Mouse (Mus musculus): ENCODE data around the gene Lrrc27.

- no peak for TF ChIP-seq POLR2A (IDR thresholded peaks at IDR 0.05; ENCODE audit: borderline replicate concordance, insufficient read depth, low read length)
- no peak for TF ChIP-seq CTCF (IDR thresholded peaks at IDR 0.05; ENCODE audit: borderline replicate concordance, insufficient read depth, low read depth, low read length)
Measured at GRCm38 (mm10) chr7:139197022-139197421, 15.8 kb upstream of the Lrrc27 start.

Measured in cerebellum, adult 2 months (tissue).